ENCODE assay signal across 28 mouse cellular contexts in genomic region chr8:85604201-85604600, GRCm38 (mm10). TPM values are rescaled to one million over a fixed set of nuclear protein-coding genes. Genes with fewer than 3 reads are reported as not detected.
A peak's percentile ranks its signal among the peaks of the same experiment; 100 is the strongest.
DNase-seq lines count a peak whose midpoint lies in the region; ATAC-seq and TF ChIP-seq lines count a peak whose summit lies in the region.
"Had no signal": no experiment of that assay in that cellular context is flagged by ENCODE, and none has a peak within 500 bp of the region (broad histone marks: within the 10 kb centered on the region; RNA-seq: fewer than 3 reads in every experiment).

No protein-coding gene starts in this region.

- DNase-seq in adrenal gland, adult 2 months: peak; percentile 28
- DNase-seq in adrenal gland, postnatal 36 days: no peak
- peak; percentile 19 for DNase-seq in heart, embryonic 10.5 days (ENCODE audit: low spot score)
- no peak for DNase-seq in heart, postnatal 14 days
- no peak for DNase-seq in liver, embryonic 13.5 days
- DNase-seq in liver, postnatal 0 days: peak; percentile 32
- DNase-seq in lung, postnatal 10 days: no peak
- DNase-seq: B cell, adult 2 months; cerebellum, adult 11 months; cerebellum, adult 2 months; cerebellum, adult 9-11 months; cerebellum, postnatal 25 days; forebrain, postnatal 0 days; gastrocnemius, adult 2 months; gastrocnemius, postnatal 14 days; heart, adult 18-20 months; heart, postnatal 36 days had no signal

- no peak for TF ChIP-seq EP300 in liver, postnatal 0 days (IDR thresholded peaks at IDR 0.05; ENCODE audit: low read depth)

- intact Hi-C loops in heart, postnatal 14 days (cut with DNase I): loop anchor here (5.0 to 10.0 kb wide), 3 partner anchors 149 to 983 kb away; no protein-coding TSS in a partner anchor

- no peaks in the 10 kb centered on the region for H3K36me3 ChIP-seq in heart, embryonic 10.5 days
- H3K36me3 ChIP-seq in liver, embryonic 13.5 days: no peaks in the 10 kb centered on the region
- H3K36me3 ChIP-seq in liver, embryonic 12.5 days: no peaks in the 10 kb centered on the region
- no peaks in the 10 kb centered on the region for H3K36me3 ChIP-seq in liver, postnatal 0 days (replicated peaks; ENCODE audit: insufficient read depth, low read length)
- H3K36me3 ChIP-seq: embryonic facial prominence, embryonic 12.5 days; embryonic facial prominence, embryonic 15.5 days; G1E; heart, embryonic 13.5 days; hindbrain, embryonic 10.5 days; hindbrain, embryonic 13.5 days had no signal

- 78% methylated on average over 4 of the region's 4 CpGs for WGBS in heart, embryonic 10.5 days
- 52% methylated on average over 4 of the region's 4 CpGs for WGBS in liver, embryonic 13.5 days (ENCODE audit: insufficient replicate concordance)
- 47% methylated on average over 4 of the region's 4 CpGs for WGBS in liver, embryonic 12.5 days (ENCODE audit: insufficient replicate concordance)
- 54% methylated on average over 4 of the region's 4 CpGs for WGBS in liver, postnatal 0 days (ENCODE audit: insufficient replicate concordance)

- no peaks in the 10 kb centered on the region for H3K27me3 ChIP-seq in heart, embryonic 10.5 days (ENCODE audit: insufficient read depth, poor library complexity, severe bottlenecking)
- no peaks in the 10 kb centered on the region for H3K27me3 ChIP-seq in liver, embryonic 13.5 days
- H3K27me3 ChIP-seq in liver, embryonic 12.5 days (replicated peaks): no peaks in the 10 kb centered on the region
- H3K27me3 ChIP-seq in liver, postnatal 0 days (ENCODE audit: insufficient read depth, low read length): no peaks in the 10 kb centered on the region
- H3K27me3 ChIP-seq: CH12.LX; embryonic facial prominence, embryonic 12.5 days; embryonic facial prominence, embryonic 15.5 days; heart, embryonic 13.5 days; hindbrain, embryonic 13.5 days; Patski had no signal

- peak; percentile 58 for ATAC-seq in liver, embryonic 13.5 days (ENCODE audit: low read depth)
- no peak for ATAC-seq in liver, embryonic 12.5 days
- peak; percentile 67 for ATAC-seq in liver, postnatal 0 days
- ATAC-seq: forebrain, embryonic 14.5 days; forebrain, postnatal 0 days; hindbrain, embryonic 16.5 days; Patski had no signal

- TF ChIP-seq CTCF in liver, postnatal 0 days (IDR thresholded peaks at IDR 0.05; ENCODE audit: low read depth): no peak

- H3K27ac ChIP-seq in heart, embryonic 10.5 days: no peak overlapping the region
- 0 out of 2 replicates have a peak overlapping the region, but pooled peaks have one; percentile 11 for H3K27ac ChIP-seq in liver, embryonic 13.5 days
- no peak overlapping the region for H3K27ac ChIP-seq in liver, embryonic 12.5 days
- peak overlapping the region; percentile 55 for H3K27ac ChIP-seq in liver, postnatal 0 days (ENCODE audit: low read depth)
- H3K27ac ChIP-seq: embryonic facial prominence, embryonic 12.5 days; embryonic facial prominence, embryonic 15.5 days; gastrocnemius, adult 2 months; heart, embryonic 13.5 days; hindbrain, embryonic 10.5 days; hindbrain, embryonic 13.5 days had no signal

- H3K4me3 ChIP-seq in heart, embryonic 10.5 days: no peak overlapping the region
- no peak overlapping the region for H3K4me3 ChIP-seq in liver, embryonic 13.5 days (replicated peaks)
- H3K4me3 ChIP-seq in liver, embryonic 12.5 days: no peak overlapping the region
- no peak overlapping the region for H3K4me3 ChIP-seq in liver, postnatal 0 days (ENCODE audit: low read depth, low read length)
- H3K4me3 ChIP-seq: embryonic facial prominence, embryonic 12.5 days; embryonic facial prominence, embryonic 15.5 days; gastrocnemius, adult 2 months; heart, embryonic 13.5 days; hindbrain, embryonic 10.5 days; hindbrain, embryonic 13.5 days had no signal

- H3K4me1 ChIP-seq in heart, embryonic 10.5 days: peaks cover 9% of the 10 kb centered on the region; the same call in 1 of the 2 replicates
- 0 out of 2 replicates have a peak, but pooled peaks cover 2% of the 10 kb centered on the region for H3K4me1 ChIP-seq in liver, embryonic 13.5 days (replicated peaks)
- no peaks in the 10 kb centered on the region for H3K4me1 ChIP-seq in liver, embryonic 12.5 days
- peaks cover 3% of the 10 kb centered on the region; the same call in 1 of the 2 replicates for H3K4me1 ChIP-seq in liver, postnatal 0 days (ENCODE audit: insufficient read depth)
- H3K4me1 ChIP-seq: embryonic facial prominence, embryonic 12.5 days; embryonic facial prominence, embryonic 15.5 days; hindbrain, embryonic 10.5 days; hindbrain, embryonic 13.5 days had no signal

- H3K9me3 ChIP-seq in heart, embryonic 10.5 days: no peaks in the 10 kb centered on the region
- no peaks in the 10 kb centered on the region for H3K9me3 ChIP-seq in liver, embryonic 13.5 days (replicated peaks)
- H3K9me3 ChIP-seq in liver, embryonic 12.5 days (replicated peaks): no peaks in the 10 kb centered on the region
- no peaks in the 10 kb centered on the region for H3K9me3 ChIP-seq in liver, postnatal 0 days (ENCODE audit: low read length)
- H3K9me3 ChIP-seq: embryonic facial prominence, embryonic 12.5 days; embryonic facial prominence, embryonic 15.5 days; G1E; heart, embryonic 13.5 days; hindbrain, embryonic 10.5 days; hindbrain, embryonic 13.5 days had no signal

- no peak overlapping the region for H3K9ac ChIP-seq in liver, embryonic 13.5 days
- H3K9ac ChIP-seq in liver, embryonic 12.5 days: no peak overlapping the region
- H3K9ac ChIP-seq in liver, postnatal 0 days (replicated peaks): no peak overlapping the region
- H3K9ac ChIP-seq: embryonic facial prominence, embryonic 12.5 days; embryonic facial prominence, embryonic 15.5 days; forebrain, postnatal 0 days; heart, embryonic 13.5 days; hindbrain, embryonic 13.5 days had no signal

- H3K4me2 ChIP-seq in liver, embryonic 13.5 days: no peak overlapping the region
- H3K4me2 ChIP-seq in liver, embryonic 12.5 days: no peak overlapping the region
- H3K4me2 ChIP-seq in liver, postnatal 0 days (ENCODE audit: low read depth, low read length): no peak overlapping the region
- H3K4me2 ChIP-seq: embryonic facial prominence, embryonic 12.5 days; embryonic facial prominence, embryonic 15.5 days; heart, embryonic 13.5 days; hindbrain, embryonic 13.5 days had no signal

RNA-seq across cellular contexts. Expression of gene Dnaja2, which starts 49.1 kb away (rescaled TPM):
- 100 to 1,000 TPM; 157 to 173 TPM for total RNA-seq in adrenal gland, adult 2 months (2021)
- polyA plus RNA-seq in adrenal gland, adult 2 months (2012; rRNA removed): 5.3 and 7.7 TPM in 2 replicates
- total RNA-seq in adrenal gland, postnatal 36 days (2021): 100 to 1,000 TPM; 174 to 175 TPM
- polyA plus RNA-seq in heart, embryonic 10.5 days (2016; fragmentation: Nextera tagmentation; extraction: Ambion mirVana): 168 and 177 TPM in 2 replicates
- total RNA-seq in heart, postnatal 14 days (2021): 100 to 1,000 TPM; 229 to 234 TPM
- 103 and 123 TPM in 2 replicates for polyA plus RNA-seq in liver, embryonic 13.5 days (2015; fragmentation: Nextera tagmentation; extraction: Ambion mirVana)
- polyA plus RNA-seq in liver, embryonic 12.5 days (2016; fragmentation: Nextera tagmentation; extraction: Ambion mirVana): 124 TPM in 2 replicates
- polyA plus RNA-seq in liver, postnatal 0 days (2015; fragmentation: Nextera tagmentation; extraction: Ambion mirVana): 82.9 and 89.2 TPM in 2 replicates

Comparison
In these comparisons a context has a peak if more than half of its experiments do, and no peak if none do; other contexts are left out.
1. DNase-seq: peak in adrenal gland, adult 2 months (single experiment), heart, embryonic 10.5 days (single experiment) and liver, postnatal 0 days (single experiment); none in adrenal gland, postnatal 36 days (0 of 2), heart, postnatal 14 days (0 of 2), liver, embryonic 13.5 days (single experiment) and lung, postnatal 10 days (single experiment).
2. H3K27ac ChIP-seq: peak in liver, embryonic 13.5 days (single experiment) and liver, postnatal 0 days (single experiment); none in heart, embryonic 10.5 days (single experiment) and liver, embryonic 12.5 days (single experiment).